Mouse (Mus musculus) spleen, adult 10 weeks (tissue): ENCODE data around the gene Wdhd1. TPM values are rescaled to one million over a fixed set of nuclear protein-coding genes. Genes with fewer than 3 reads are reported as not detected.

Experiments used
- polyA plus RNA-seq: library from polyadenylated mRNA; stranded (reverse); fragments of 350-450 nt; fragmentation: Illumina TruSeq; extraction: RNeasy Lipid Tissue Mini Kit (QIAGEN cat#74804); gene quantifications from one replicate; pipeline ENCODE4 v1.2.3, GENCODE M21; 2015; ENCODE audit warnings: low replicate concordance; ENCODE audit not compliant: insufficient read depth

Gene Wdhd1
- 32.9 TPM for polyA plus RNA-seq

DNA sequence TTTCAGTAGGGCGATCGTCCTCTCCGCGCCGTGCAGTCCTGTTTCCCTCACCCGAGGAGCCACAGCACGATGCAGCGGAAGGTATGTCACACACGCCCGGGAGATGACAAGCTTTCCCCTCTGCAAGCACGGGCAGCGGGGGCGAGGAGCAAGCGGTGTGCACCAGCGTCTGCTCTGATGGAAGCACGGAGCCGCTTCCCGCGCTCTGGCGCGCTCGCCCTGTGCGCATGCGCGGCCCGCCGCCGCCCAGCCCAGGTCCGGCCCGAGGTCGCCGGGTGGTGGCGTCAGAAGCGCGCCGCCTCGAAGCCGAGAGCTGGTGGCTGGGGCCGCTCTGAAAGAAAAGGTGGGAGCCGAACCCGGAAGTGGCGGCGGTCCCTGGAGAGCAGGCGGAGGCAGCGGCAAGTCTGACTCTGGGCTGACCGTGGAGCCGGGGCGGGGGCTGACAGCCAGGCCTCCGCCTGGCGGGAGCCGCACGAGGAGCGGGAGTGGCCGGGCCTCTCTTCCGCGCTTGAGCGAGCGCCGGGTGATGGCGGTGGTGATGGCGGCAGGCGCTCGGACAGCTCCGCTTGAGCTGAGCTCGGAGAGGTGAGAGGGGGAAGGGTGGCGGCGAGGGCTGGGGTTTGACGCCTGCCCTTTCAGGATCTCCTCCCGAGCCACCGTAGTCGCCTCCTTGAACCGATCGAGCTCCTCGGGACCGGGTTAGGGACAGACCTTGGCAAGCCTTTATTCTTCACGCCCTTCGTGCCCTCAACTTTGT lies at the start of gene Wdhd1, which contains the start of gene Socs4:
TSS of gene Wdhd1 (minus strand) at position 221 of the 757 bp plus-strand sequence.
TSS of gene Socs4 (plus strand) at position 295 of the 757 bp plus-strand sequence.

GRCm38 (mm10) chr14:47297785-47298407 lies 21.2 kb upstream of the Wdhd1 start, which contains the start of gene Mapk1ip1l:
Gene Mapk1ip1l, plus strand, starts transcription at chr14:47298266.

Other genes with a start within 250 kb of the Wdhd1 start
- 10.8 TPM for gene Gch1, start 87.4 kb downstream of the Wdhd1 start, polyA plus RNA-seq
- 43.9 TPM for gene Socs4, start 74 bp upstream of the Wdhd1 start, polyA plus RNA-seq
- 70.2 TPM for gene Mapk1ip1l, start 21.4 kb upstream of the Wdhd1 start, polyA plus RNA-seq
- gene Lgals3, start 90.9 kb upstream of the Wdhd1 start, polyA plus RNA-seq = 90.6 TPM
- 16.1 TPM for gene Dlgap5, start 141.6 kb upstream of the Wdhd1 start, polyA plus RNA-seq
- gene Fbxo34, start 173.6 kb upstream of the Wdhd1 start, polyA plus RNA-seq = 12.1 TPM